Mouse (Mus musculus) heart, adult 2 months (tissue): Measurements from ENCODE around the gene Gins1.

Experiments
- CTCF ChIP-seq: fragments of 200-600 bp; IDR thresholded peaks from 2 replicates; pipeline ENCODE4 v1.8.1; 2022; ENCODE audit warnings: antibody characterized with exemption, mild to moderate bottlenecking, moderate library complexity
- EP300 ChIP-seq: fragments of 200-500 bp; IDR thresholded peaks from 2 replicates; pipeline ENCODE4 v1.6.1; 2011; ENCODE audit warnings: low read depth, low read length, control low read depth; ENCODE audit not compliant: insufficient read depth

DNA sequence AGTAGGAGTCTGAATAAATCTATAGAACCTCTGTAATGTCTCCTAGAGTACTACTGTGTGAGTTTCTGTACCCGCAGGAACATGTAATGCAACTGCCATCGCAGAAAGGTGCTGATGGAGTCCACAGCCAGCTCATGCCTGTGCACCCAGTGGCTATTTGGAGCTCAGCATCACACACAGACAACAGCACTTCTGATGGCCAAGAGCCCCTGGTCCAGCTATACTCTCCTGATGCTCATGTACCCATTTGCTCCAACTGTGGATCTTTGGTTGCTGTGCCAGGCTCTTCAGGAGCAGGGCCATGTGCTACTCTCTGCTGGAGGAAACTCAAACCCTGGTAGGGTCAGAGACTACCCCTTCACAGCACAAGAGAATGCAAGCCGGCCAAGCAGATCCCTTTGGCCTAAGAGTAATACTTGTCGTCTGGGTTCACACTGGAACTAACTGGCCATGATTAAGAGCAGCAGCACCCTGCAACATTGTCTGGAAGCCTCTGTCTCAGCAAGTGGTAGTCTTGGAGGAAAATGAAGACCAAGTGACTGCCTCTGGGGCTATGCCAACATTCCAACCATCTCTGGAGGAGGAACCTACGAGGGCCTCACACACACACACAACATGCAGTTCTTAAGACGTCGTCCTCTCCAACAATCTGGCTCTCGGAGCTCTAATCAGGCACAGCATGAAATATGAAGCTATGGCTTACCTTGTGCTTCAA is 68.4 kb downstream of the Gins1 start:
- TF ChIP-seq CTCF: no peak
- no peak for TF ChIP-seq EP300
